Mouse (Mus musculus) layer of hippocampus, adult 9-10 months (tissue): ENCODE results near the gene Gm2431.
"Not testable (repeated sequence)": the region's sequence is repeated elsewhere in the genome, so short reads cannot be mapped to it uniquely, and the experiment has no call there.

Experiments
- DNase-seq: peaks from one replicate; pipeline ENCODE4 v3.0.0; 2022; ENCODE audit warnings: low spot score

The Gm2431 gene

GRCm38 (mm10) chr7:142258254-142258653, at the start of gene Gm2431:
TSS of gene Gm2431 (minus strand) at chr7:142258354.
- DNase-seq = not testable (repeated sequence)

- DNase-seq = not testable (repeated sequence)
These were observed 45.8 kb upstream of the Gm2431 start for GRCm38 (mm10) chr7:142303929-142304328.

- DNase-seq = no peak
These were observed 45.1 kb upstream of the Gm2431 start, which contains the start of gene Krtap5-4 for GRCm38 (mm10) chr7:142303249-142303648. TSS of gene Krtap5-4 (plus strand) at chr7:142303549.

- not testable (repeated sequence) for DNase-seq
These were observed 38.9 kb upstream of the Gm2431 start, which contains the start of gene Krtap5-1 for GRCm38 (mm10) chr7:142297018-142297417. TSS of gene Krtap5-1 (minus strand) at chr7:142297118.

- DNase-seq = not testable (repeated sequence)
These were observed 38.0 kb upstream of the Gm2431 start for GRCm38 (mm10) chr7:142296108-142296507.

- DNase-seq = no peak
These were observed 37.3 kb upstream of the Gm2431 start for GRCm38 (mm10) chr7:142295418-142295817.

- not testable (repeated sequence) for DNase-seq
These were observed 35.7 kb upstream of the Gm2431 start for GRCm38 (mm10) chr7:142293851-142294250.

- not testable (repeated sequence) for DNase-seq
These were observed 27.9 kb upstream of the Gm2431 start for GRCm38 (mm10) chr7:142285910-142286612.

- no peak for DNase-seq
These were observed 27.1 kb upstream of the Gm2431 start for GRCm38 (mm10) chr7:142285130-142285835.

GRCm38 (mm10) chr7:142284615-142285080, 26.5 kb upstream of the Gm2431 start:
- DNase-seq = peak; percentile 87

GRCm38 (mm10) chr7:142284023-142284591, 26.0 kb upstream of the Gm2431 start:
- no peak for DNase-seq

- not testable (repeated sequence) for DNase-seq
These were observed 24.7 kb upstream of the Gm2431 start for GRCm38 (mm10) chr7:142282847-142283246.

- not testable (repeated sequence) for DNase-seq
These were observed 21.1 kb upstream of the Gm2431 start for GRCm38 (mm10) chr7:142279291-142279690.

GRCm38 (mm10) chr7:142278183-142278582, 20.0 kb upstream of the Gm2431 start:
- DNase-seq = not testable (repeated sequence)

GRCm38 (mm10) chr7:142274263-142274662, 16.1 kb upstream of the Gm2431 start, which contains the start of gene Gm4559:
TSS of gene Gm4559 (minus strand) at chr7:142274363.
- DNase-seq = not testable (repeated sequence)

GRCm38 (mm10) chr7:142255517-142255916, 2.6 kb downstream of the Gm2431 start:
- DNase-seq = peak; percentile 9

GRCm38 (mm10) chr7:142249824-142250223, 8.3 kb downstream of the Gm2431 start:
- DNase-seq = peak; percentile 3

GRCm38 (mm10) chr7:142240978-142241377, 17.2 kb downstream of the Gm2431 start, which contains the start of gene Gm40460:
TSS of gene Gm40460 (minus strand) at chr7:142241078.
- DNase-seq = no peak

GRCm38 (mm10) chr7:142231540-142231939, 26.6 kb downstream of the Gm2431 start:
- DNase-seq = no peak

GRCm38 (mm10) chr7:142229871-142230270, 28.3 kb downstream of the Gm2431 start, which contains the start of gene Krtap5-5:
TSS of gene Krtap5-5 (minus strand) at chr7:142229971.
- DNase-seq = not testable (repeated sequence)

- DNase-seq = no peak
These were observed 33.6 kb downstream of the Gm2431 start for GRCm38 (mm10) chr7:142224518-142224917.

GRCm38 (mm10) chr7:142212136-142212535, 46.0 kb downstream of the Gm2431 start:
- DNase-seq = not testable (repeated sequence)
